Mouse (Mus musculus) small intestine, adult 2 months (tissue): Measurements from ENCODE around the gene Krt14. TPM values are rescaled to one million over a fixed set of nuclear protein-coding genes. Genes with fewer than 3 reads are reported as not detected.

Experiments
- H3K27ac ChIP-seq: fragments of 200-500 bp; 2 replicates; pipeline ENCODE4 v1.5.1; 2012; ENCODE audit warnings: low read depth, low read length, control low read depth, inconsistent platforms; ENCODE audit not compliant: insufficient read depth
- H3K27me3 ChIP-seq: fragments of 200-500 bp; 2 replicates; pipeline ENCODE4 v1.6.1; 2012; ENCODE audit warnings: mild to moderate bottlenecking, moderate library complexity, low read length, inconsistent platforms; ENCODE audit not compliant: control insufficient read depth, insufficient read depth
- H3K36me3 ChIP-seq: fragments of 200-500 bp; 2 replicates; pipeline ENCODE4 v1.6.1; 2012; ENCODE audit warnings: mild to moderate bottlenecking, low read length, control low read depth, inconsistent platforms; ENCODE audit not compliant: control insufficient read depth, insufficient read depth
- H3K4me1 ChIP-seq: fragments of 200-500 bp; 2 replicates; pipeline ENCODE4 v1.6.1; 2012; ENCODE audit warnings: low read length, inconsistent platforms, mixed read lengths; ENCODE audit not compliant: control insufficient read depth, insufficient read depth, insufficient read length
- H3K4me3 ChIP-seq: fragments of 200-500 bp; 2 replicates; pipeline ENCODE4 v1.5.1; 2012; ENCODE audit warnings: low read depth, mild to moderate bottlenecking, control low read depth, inconsistent platforms, low read length, moderate library complexity
- CTCF ChIP-seq: fragments of 200-500 bp; IDR thresholded peaks from 2 replicates; pipeline ENCODE4 v1.5.1; 2012; ENCODE audit warnings: low read depth, mild to moderate bottlenecking, control low read depth, inconsistent platforms, low read length, moderate library complexity, mixed read lengths; ENCODE audit not compliant: insufficient replicate concordance, insufficient read length; ENCODE audit errors: extremely low read depth
- POLR2A ChIP-seq: fragments of 200-500 bp; IDR thresholded peaks from 2 replicates; pipeline ENCODE4 v1.6.1; 2012; ENCODE audit warnings: low read depth, mild to moderate bottlenecking, control low read depth, inconsistent platforms, low read length, moderate library complexity
- WGBS: fragments of 180-500 bp; shearing (Covaris S2); methylation state at CpG from one replicate; pipeline ENCODE4 v1.1.7; 2018; 5-methylcytosine and 5-hydroxymethylcytosine counted together
- polyA plus RNA-seq: library from polyadenylated mRNA; depleted of rRNA; stranded (reverse); fragments of >200 nt; gene quantifications from 2 replicates; pipeline ENCODE4 v1.2.3, GENCODE M21; 2012

Krt14 gene
- polyA plus RNA-seq, 1 experiment: not detected

GRCm38 (mm10) chr11:100219304-100219703 lies 12.0 kb upstream of the Krt14 start:
- no peak for TF ChIP-seq CTCF
- no peak for TF ChIP-seq POLR2A
- Histone ChIP-seq H3K36me3 (no peaks in the 10 kb centered on the region), H3K4me1 (no peaks in the 10 kb centered on the region), H3K27me3 (no peaks in the 10 kb centered on the region), H3K27ac (no peak overlapping the region), H3K4me3 (no peak overlapping the region)
- WGBS: 72% methylated on average over 4 of the region's 4 CpGs

- WGBS: 40% methylated on average over 6 of the region's 6 CpGs
- H3K27ac ChIP-seq: no peak overlapping the region
- no peaks in the 10 kb centered on the region for H3K36me3 ChIP-seq
- peaks cover 5% of the 10 kb centered on the region; the same call in 1 of the 2 replicates for H3K4me1 ChIP-seq
- TF ChIP-seq POLR2A (no peak), CTCF (no peak)
- no peak overlapping the region for H3K4me3 ChIP-seq
- peaks cover 5% of the 10 kb centered on the region; the same call in 1 of the 2 replicates for H3K27me3 ChIP-seq
These were observed 1.2 kb upstream of the Krt14 start for GRCm38 (mm10) chr11:100208542-100208941.

GRCm38 (mm10) chr11:100203448-100203847 lies 3.9 kb downstream of the Krt14 start:
- peaks cover 6% of the 10 kb centered on the region; the same call in 1 of the 2 replicates for H3K4me1 ChIP-seq
- H3K27me3 ChIP-seq: no peaks in the 10 kb centered on the region
- H3K36me3 ChIP-seq: no peaks in the 10 kb centered on the region
- no peak overlapping the region for H3K27ac ChIP-seq
- TF ChIP-seq POLR2A (no peak), CTCF (no peak)
- H3K4me3 ChIP-seq: no peak overlapping the region
- WGBS: 12% methylated on average over 6 of the region's 6 CpGs

GRCm38 (mm10) chr11:100202906-100203305 lies 4.4 kb downstream of the Krt14 start:
- Histone ChIP-seq H3K4me1 (peaks cover 6% of the 10 kb centered on the region; the same call in 1 of the 2 replicates), H3K4me3 (no peak overlapping the region), H3K27ac (no peak overlapping the region), H3K36me3 (no peaks in the 10 kb centered on the region), H3K27me3 (no peaks in the 10 kb centered on the region)
- WGBS: 39% methylated on average over 4 of the region's 4 CpGs
- TF ChIP-seq CTCF (no peak), POLR2A (no peak)

- Histone ChIP-seq H3K36me3 (no peaks in the 10 kb centered on the region), H3K27me3 (no peaks in the 10 kb centered on the region), H3K4me1 (peaks cover 2% of the 10 kb centered on the region; the same call in 1 of the 2 replicates), H3K4me3 (no peak overlapping the region), H3K27ac (no peak overlapping the region)
- 46% methylated on average over 8 of the region's 8 CpGs for WGBS
- TF ChIP-seq POLR2A (no peak), CTCF (peak; percentile 53; the same call in 1 of the 2 replicates)
These were observed 7.1 kb downstream of the Krt14 start for GRCm38 (mm10) chr11:100200104-100200820.

- H3K27me3 ChIP-seq: no peaks in the 10 kb centered on the region
- 48% methylated on average over 4 of the region's 4 CpGs for WGBS
- H3K4me3 ChIP-seq: no peak overlapping the region
- H3K4me1 ChIP-seq: 0 out of 2 replicates have a peak, but pooled peaks cover 2% of the 10 kb centered on the region
- no peak for TF ChIP-seq CTCF
- no peak for TF ChIP-seq POLR2A
- no peak overlapping the region for H3K27ac ChIP-seq
- no peaks in the 10 kb centered on the region for H3K36me3 ChIP-seq
These were observed 8.7 kb downstream of the Krt14 start for GRCm38 (mm10) chr11:100198666-100199065.

GRCm38 (mm10) chr11:100192992-100193391 lies 14.4 kb downstream of the Krt14 start, which contains the start of gene Krt9:
TSS of gene Krt9 (minus strand) at chr11:100193246.
- Histone ChIP-seq H3K36me3 (no peaks in the 10 kb centered on the region), H3K27ac (no peak within 1 kb of the TSS), H3K27me3 (no peaks in the 10 kb centered on the region), H3K4me1 (no peaks in the 10 kb centered on the region), H3K4me3 (no peak within 1 kb of the TSS)
- 39% methylated on average over 9 of the region's 9 CpGs for WGBS
- TF ChIP-seq CTCF (no peak), POLR2A (no peak)
